Mouse (Mus musculus) testis, adult 2 months (tissue): ENCODE results near the gene Mvb12b. TPM values are rescaled to one million over a fixed set of nuclear protein-coding genes. Genes with fewer than 3 reads are reported as not detected.
"Not testable (repeated sequence)": the region's sequence is repeated elsewhere in the genome, so short reads cannot be mapped to it uniquely, and the experiment has no call there.

Experiments
- H3K27ac ChIP-seq: fragments of 200-500 bp; 2 replicates; pipeline ENCODE4 v1.5.1; 2012; ENCODE audit warnings: low read depth, low read length; ENCODE audit not compliant: control insufficient read depth, insufficient read depth
- H3K27me3 ChIP-seq: fragments of 200-500 bp; 2 replicates; pipeline ENCODE4 v1.6.1; 2012; ENCODE audit warnings: mild to moderate bottlenecking, low read length, moderate library complexity; ENCODE audit not compliant: control insufficient read depth, insufficient read depth
- H3K36me3 ChIP-seq: fragments of 200-500 bp; 2 replicates; pipeline ENCODE4 v1.6.1; 2012; ENCODE audit warnings: mild to moderate bottlenecking, low read length; ENCODE audit not compliant: control insufficient read depth, insufficient read depth
- H3K4me1 ChIP-seq: fragments of 200-500 bp; 2 replicates; pipeline ENCODE4 v1.6.1; 2012; ENCODE audit warnings: low read length; ENCODE audit not compliant: control insufficient read depth, insufficient read depth
- H3K4me3 ChIP-seq: fragments of 200-500 bp; 2 replicates; pipeline ENCODE4 v1.5.1; 2012; ENCODE audit warnings: low read depth, mild to moderate bottlenecking, low read length, moderate library complexity, mixed read lengths; ENCODE audit not compliant: control insufficient read depth
- CTCF ChIP-seq: fragments of 200-500 bp; IDR thresholded peaks from 2 replicates; pipeline ENCODE4 v1.5.1; 2012; ENCODE audit warnings: low read depth, mild to moderate bottlenecking, inconsistent platforms, low read length, moderate library complexity; ENCODE audit not compliant: control insufficient read depth, insufficient read depth, insufficient replicate concordance
- POLR2A ChIP-seq: fragments of 200-500 bp; IDR thresholded peaks from 2 replicates; pipeline ENCODE4 v1.6.1; 2012; ENCODE audit warnings: low read depth, mild to moderate bottlenecking, inconsistent platforms, low read length, moderate library complexity; ENCODE audit not compliant: control insufficient read depth
- polyA plus RNA-seq: library from polyadenylated mRNA; depleted of rRNA; stranded (reverse); fragments of >200 nt; gene quantifications from 2 replicates; pipeline ENCODE4 v1.2.3, GENCODE M21; 2012

Mvb12b gene
- polyA plus RNA-seq, 1 experiment, result 2.0 TPM

- Histone ChIP-seq H3K4me3 (no peak overlapping the region), H3K27me3 (no peaks in the 10 kb centered on the region), H3K27ac (no peak overlapping the region), H3K4me1 (peaks cover 2% of the 10 kb centered on the region; the same call in 1 of the 2 replicates), H3K36me3 (no peaks in the 10 kb centered on the region)
- no peak for TF ChIP-seq CTCF
- no peak for TF ChIP-seq POLR2A
These were observed 32.3 kb upstream of the Mvb12b start for GRCm38 (mm10) chr2:33919934-33920615.

- Histone ChIP-seq H3K4me1 (peaks cover 2% of the 10 kb centered on the region; the same call in 1 of the 2 replicates), H3K27me3 (no peaks in the 10 kb centered on the region), H3K36me3 (no peaks in the 10 kb centered on the region), H3K27ac (no peak overlapping the region), H3K4me3 (no peak overlapping the region)
- TF ChIP-seq POLR2A (no peak), CTCF (no peak)
These were observed 31.1 kb upstream of the Mvb12b start for GRCm38 (mm10) chr2:33918824-33919223.

GRCm38 (mm10) chr2:33918318-33918717, 30.6 kb upstream of the Mvb12b start:
- no peak overlapping the region for H3K27ac ChIP-seq
- peaks cover 2% of the 10 kb centered on the region; the same call in 1 of the 2 replicates for H3K4me1 ChIP-seq
- H3K27me3 ChIP-seq, result no peaks in the 10 kb centered on the region
- TF ChIP-seq POLR2A (no peak), CTCF (peak; percentile 78)
- no peak overlapping the region for H3K4me3 ChIP-seq
- no peaks in the 10 kb centered on the region for H3K36me3 ChIP-seq

- Histone ChIP-seq H3K4me1 (no peaks in the 10 kb centered on the region), H3K27ac (no peak overlapping the region), H3K4me3 (no peak overlapping the region), H3K27me3 (no peaks in the 10 kb centered on the region), H3K36me3 (no peaks in the 10 kb centered on the region)
- no peak for TF ChIP-seq POLR2A
- TF ChIP-seq CTCF, result no peak
These were observed 28.9 kb upstream of the Mvb12b start for GRCm38 (mm10) chr2:33916603-33917002.

- no peaks in the 10 kb centered on the region for H3K4me1 ChIP-seq
- TF ChIP-seq CTCF (no peak), POLR2A (no peak)
- no peak overlapping the region for H3K27ac ChIP-seq
- H3K36me3 ChIP-seq, result no peaks in the 10 kb centered on the region
- H3K27me3 ChIP-seq, result no peaks in the 10 kb centered on the region
- H3K4me3 ChIP-seq, result no peak overlapping the region
These were observed 27.3 kb upstream of the Mvb12b start for GRCm38 (mm10) chr2:33914998-33915397.

GRCm38 (mm10) chr2:33914334-33914733, 26.6 kb upstream of the Mvb12b start:
- H3K27me3 ChIP-seq, result no peaks in the 10 kb centered on the region
- H3K27ac ChIP-seq, result no peak overlapping the region
- TF ChIP-seq POLR2A, result no peak
- TF ChIP-seq CTCF, result no peak
- H3K4me3 ChIP-seq, result no peak overlapping the region
- H3K36me3 ChIP-seq, result no peaks in the 10 kb centered on the region
- H3K4me1 ChIP-seq, result no peaks in the 10 kb centered on the region

GRCm38 (mm10) chr2:33913598-33913997, 25.9 kb upstream of the Mvb12b start:
- H3K27ac ChIP-seq, H3K27me3 ChIP-seq, H3K36me3 ChIP-seq, H3K4me1 ChIP-seq, H3K4me3 ChIP-seq: not testable (repeated sequence)

- no peak overlapping the region for H3K4me3 ChIP-seq
- H3K27ac ChIP-seq, result no peak overlapping the region
- no peaks in the 10 kb centered on the region for H3K4me1 ChIP-seq
- no peaks in the 10 kb centered on the region for H3K36me3 ChIP-seq
- no peaks in the 10 kb centered on the region for H3K27me3 ChIP-seq
- no peak for TF ChIP-seq CTCF
- no peak for TF ChIP-seq POLR2A
These were observed 25.0 kb upstream of the Mvb12b start for GRCm38 (mm10) chr2:33912741-33913140.
